In the genomic region with DNA sequence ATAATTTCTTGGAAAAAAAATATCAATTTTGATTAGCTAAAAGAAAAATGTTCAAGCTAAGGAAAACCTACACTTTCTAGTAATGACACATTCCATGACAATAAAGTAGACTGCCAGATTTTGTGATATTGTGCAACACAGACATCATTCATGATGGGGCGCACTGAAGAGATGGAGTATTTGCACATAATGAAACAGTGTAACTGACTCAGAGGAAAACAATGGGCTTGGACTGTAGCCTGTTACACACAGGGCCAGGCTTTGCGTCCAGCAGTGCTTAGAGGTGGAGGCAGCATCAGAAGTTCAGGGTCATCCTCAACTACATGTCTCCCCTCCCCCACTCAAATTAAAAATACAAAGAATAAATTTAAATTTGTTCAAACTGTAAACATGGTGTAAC, we compare ENCODE assay signal across 22 mouse cellular contexts. TPM values are rescaled to one million over a fixed set of nuclear protein-coding genes. Genes with fewer than 3 reads are reported as not detected.
DNase-seq lines count a peak whose midpoint lies in the region; TF ChIP-seq lines count a peak whose summit lies in the region.
"Had no signal": no experiment of that assay in that cellular context is flagged by ENCODE, and none has a peak within 500 bp of the region (broad histone marks: within the 10 kb centered on the region; RNA-seq: fewer than 3 reads in every experiment).

No protein-coding gene starts in this region.

- DNase-seq in heart, adult 11 months: peak; percentile 37
- no peak for DNase-seq in heart, postnatal 4 days
- peak; percentile 34 for DNase-seq in testis, postnatal 14 days (ENCODE audit: low spot score)
- no peak for DNase-seq in testis, postnatal 10 days (ENCODE audit: low spot score)
- peak; percentile 18 for DNase-seq in adrenal gland, postnatal 10 days
- DNase-seq in left cerebral cortex, adult 2 months (ENCODE audit: extremely low spot score in 1 of 2, low spot score in 2 of 2): no peak
- no peak for DNase-seq in cerebellum, adult 8-10 months
- DNase-seq: cerebellum, adult 11 months; cerebellum, adult 9-10 months; cerebellum, postnatal 25 days; gastrocnemius, postnatal 10 days; heart, adult 2 months; heart, postnatal 14 days had no signal

- no peak for TF ChIP-seq CTCF in left cerebral cortex, adult 2 months (IDR thresholded peaks at IDR 0.05)

- intact Hi-C loops in left cerebral cortex, adult 2 months (cut with DNase I): no loop called here

- no peak overlapping the region for H3K4me3 ChIP-seq in left cerebral cortex, adult 2 months
- H3K4me3 ChIP-seq: embryonic facial prominence, embryonic 13.5 days; forebrain, embryonic 12.5 days; heart, adult 2 months; heart, embryonic 15.5 days; hindbrain, embryonic 10.5 days; intestine, embryonic 15.5 days had no signal

- H3K27ac ChIP-seq in left cerebral cortex, adult 2 months: no peak overlapping the region
- H3K27ac ChIP-seq: embryonic facial prominence, embryonic 13.5 days; forebrain, embryonic 12.5 days; heart, adult 2 months; heart, embryonic 15.5 days; hindbrain, embryonic 10.5 days; hindbrain, embryonic 14.5 days; intestine, embryonic 15.5 days had no signal

RNA-seq across cellular contexts. Expression of a gene that starts 9.3 kb away (rescaled TPM):
- total RNA-seq in heart, postnatal 4 days (2021): not detected
- not detected for total RNA-seq in adrenal gland, postnatal 10 days (2021)
- total RNA-seq in left cerebral cortex, adult 2 months (2021): not detected
- total RNA-seq: adrenal gland, adult 18-20 months; ES-E14; gastrocnemius, postnatal 10 days; gastrocnemius, postnatal 4 days; heart, adult 2 months; heart, postnatal 14 days had no signal

RNA-seq across cellular contexts. Expression of a gene that starts 31.2 kb away (rescaled TPM):
- total RNA-seq in heart, postnatal 4 days (2021): 10 to 100 TPM; 32.6 to 33.8 TPM
- total RNA-seq in adrenal gland, postnatal 10 days (2021): 10 to 100 TPM; 33.0 to 34.6 TPM
- total RNA-seq in left cerebral cortex, adult 2 months (2021): 10 to 100 TPM; 44.7 to 45.3 TPM

RNA-seq across cellular contexts. Expression of a gene that starts 32.4 kb away (rescaled TPM):
- total RNA-seq in heart, postnatal 4 days (2021): not detected
- total RNA-seq in adrenal gland, postnatal 10 days (2021): not detected
- total RNA-seq in left cerebral cortex, adult 2 months (2021): not detected
- total RNA-seq: adrenal gland, adult 18-20 months; ES-E14; gastrocnemius, postnatal 10 days; gastrocnemius, postnatal 4 days; heart, adult 2 months; heart, postnatal 14 days had no signal

Comparison
In these comparisons a context has a peak if more than half of its experiments do, and no peak if none do; other contexts are left out.
1. DNase-seq: peak in heart, adult 11 months (single experiment), testis, postnatal 14 days (single experiment) and adrenal gland, postnatal 10 days (single experiment); none in heart, postnatal 4 days (single experiment), testis, postnatal 10 days (single experiment), left cerebral cortex, adult 2 months (0 of 2) and cerebellum, adult 8-10 months (single experiment).